In genomic region chr7:145111252-145112131, GRCm38 (mm10) we compare ENCODE assay signal across 8 mouse cellular contexts.
A peak's percentile ranks its signal among the peaks of the same experiment; 100 is the strongest.
DNase-seq lines count a peak whose midpoint lies in the region; ATAC-seq and TF ChIP-seq lines count a peak whose summit lies in the region.

No protein-coding gene starts in this region.

- 0 out of 2 replicates have a peak, but pooled peaks have one; percentile 33 for ATAC-seq in forebrain, embryonic 12.5 days (ENCODE audit: low FRiP score)
- ATAC-seq in heart, embryonic 15.5 days (replicated peaks; ENCODE audit: insufficient number of reproducible peaks, insufficient read depth, low FRiP score, low read depth) = peak; percentile 79
- ATAC-seq in kidney, postnatal 0 days (replicated peaks; ENCODE audit: low FRiP score, low read depth) = peak; percentile 77
- ATAC-seq in liver, embryonic 12.5 days = peak; percentile 55

- TF ChIP-seq CTCF in kidney, postnatal 0 days (IDR thresholded peaks at IDR 0.05; ENCODE audit: low read depth) = peak; percentile 12; the same call in 1 of the 2 replicates

- WGBS in forebrain, embryonic 12.5 days = 53% methylated on average over 20 of the region's 20 CpGs
- 13% methylated on average over 20 of the region's 20 CpGs for WGBS in heart, embryonic 15.5 days
- WGBS in kidney, postnatal 0 days = 17% methylated on average over 20 of the region's 20 CpGs
- WGBS in liver, embryonic 12.5 days (ENCODE audit: insufficient replicate concordance) = 13% methylated on average over 20 of the region's 20 CpGs

- peaks cover 20% of the 10 kb centered on the region for H3K4me1 ChIP-seq in forebrain, embryonic 12.5 days
- peaks cover 39% of the 10 kb centered on the region for H3K4me1 ChIP-seq in heart, embryonic 15.5 days (replicated peaks)
- peaks cover 27% of the 10 kb centered on the region for H3K4me1 ChIP-seq in kidney, postnatal 0 days (replicated peaks; ENCODE audit: insufficient read depth, low read length)
- H3K4me1 ChIP-seq in liver, embryonic 12.5 days = peaks cover 36% of the 10 kb centered on the region

- no peak overlapping the region for H3K9ac ChIP-seq in forebrain, embryonic 12.5 days
- H3K9ac ChIP-seq in heart, embryonic 15.5 days = peak overlapping the region; percentile 25
- H3K9ac ChIP-seq in kidney, postnatal 0 days (ENCODE audit: low read depth, low read length) = no peak overlapping the region; the same call in 1 of the 2 replicates
- no peak overlapping the region for H3K9ac ChIP-seq in liver, embryonic 12.5 days

- no peaks in the 10 kb centered on the region for H3K27me3 ChIP-seq in forebrain, embryonic 12.5 days
- H3K27me3 ChIP-seq in heart, embryonic 15.5 days = no peaks in the 10 kb centered on the region
- no peaks in the 10 kb centered on the region for H3K27me3 ChIP-seq in kidney, postnatal 0 days (ENCODE audit: insufficient read depth, low read length)
- no peaks in the 10 kb centered on the region for H3K27me3 ChIP-seq in liver, embryonic 12.5 days (replicated peaks)

- H3K9me3 ChIP-seq in forebrain, embryonic 12.5 days = no peaks in the 10 kb centered on the region
- H3K9me3 ChIP-seq in heart, embryonic 15.5 days (replicated peaks) = no peaks in the 10 kb centered on the region
- H3K9me3 ChIP-seq in kidney, postnatal 0 days (replicated peaks; ENCODE audit: low read length) = no peaks in the 10 kb centered on the region
- no peaks in the 10 kb centered on the region for H3K9me3 ChIP-seq in liver, embryonic 12.5 days (replicated peaks)

- no peak overlapping the region for H3K4me2 ChIP-seq in forebrain, embryonic 12.5 days
- peak overlapping the region; percentile 58 for H3K4me2 ChIP-seq in heart, embryonic 15.5 days
- H3K4me2 ChIP-seq in kidney, postnatal 0 days (ENCODE audit: low read length) = peak overlapping the region; percentile 39
- H3K4me2 ChIP-seq in liver, embryonic 12.5 days = peak overlapping the region; percentile 55

- H3K4me3 ChIP-seq in forebrain, embryonic 12.5 days (replicated peaks) = no peak overlapping the region
- peak overlapping the region; percentile 26 for H3K4me3 ChIP-seq in heart, embryonic 15.5 days
- H3K4me3 ChIP-seq in kidney, postnatal 0 days (replicated peaks; ENCODE audit: low read depth, low read length) = no peak overlapping the region
- H3K4me3 ChIP-seq in liver, embryonic 12.5 days = no peak overlapping the region

- no peaks in the 10 kb centered on the region for H3K36me3 ChIP-seq in forebrain, embryonic 12.5 days (replicated peaks)
- H3K36me3 ChIP-seq in heart, embryonic 15.5 days = no peaks in the 10 kb centered on the region
- no peaks in the 10 kb centered on the region for H3K36me3 ChIP-seq in kidney, postnatal 0 days (ENCODE audit: insufficient read depth, low read length)
- no peaks in the 10 kb centered on the region for H3K36me3 ChIP-seq in liver, embryonic 12.5 days

- peak overlapping the region; percentile 38 for H3K27ac ChIP-seq in forebrain, embryonic 12.5 days
- H3K27ac ChIP-seq in heart, embryonic 15.5 days = peak overlapping the region; percentile 90
- peak overlapping the region; percentile 94 for H3K27ac ChIP-seq in kidney, postnatal 0 days
- peak overlapping the region; percentile 77 for H3K27ac ChIP-seq in liver, embryonic 12.5 days

- DNase-seq in cerebellum, postnatal 14 days = peak; percentile 24 to 40
- no peak for DNase-seq in cerebellum, adult 11-12 months
- DNase-seq in kidney, postnatal 0 days (ENCODE audit: low spot score) = peak; percentile 91
- peak; percentile 59 to 73 for DNase-seq in natural killer cell, adult 2 months (ENCODE audit: low spot score in 2 of 2)
- peak; percentile 63 for DNase-seq in telencephalon, adult 2 months (ENCODE audit: low read depth, low spot score)

Comparison
In these comparisons a context has a peak if more than half of its experiments do, and no peak if none do; other contexts are left out.
1. H3K27ac ChIP-seq: peak in every context shown above with its lines; median percentile 94 in kidney, postnatal 0 days; 90 in heart, embryonic 15.5 days; 77 in liver, embryonic 12.5 days; 38 in forebrain, embryonic 12.5 days.